Mouse (Mus musculus) MEL (cell line): ENCODE results near the gene Pou5f1.

Experiments
- CTCF ChIP-seq, 3 experiments: IDR thresholded peaks in 2 of 3; conservative IDR thresholded peaks in 1 of 3; 2 replicates each; pipeline ENCODE4 v1.5.1; 2011 to 2012; ENCODE audit warnings: low read length in 3 of 3, low read depth in 2 of 3, mild to moderate bottlenecking in 2 of 3, improper control_type of control experiment in 1 of 3, inconsistent platforms in 1 of 3, mixed read lengths in 1 of 3, moderate library complexity in 1 of 3; ENCODE audit not compliant: control insufficient read depth in 1 of 3, insufficient read depth in 1 of 3, poor library complexity in 1 of 3, severe bottlenecking in 1 of 3
- MAFK ChIP-seq: IDR thresholded peaks from 2 replicates; pipeline ENCODE4 v1.6.1; 2011; ENCODE audit warnings: low read depth, mild to moderate bottlenecking, low read length, improper control_type of control experiment, borderline replicate concordance
- NELFE ChIP-seq: IDR thresholded peaks from 2 replicates; pipeline ENCODE4 v1.6.1; 2011; ENCODE audit warnings: low read depth, low read length, improper control_type of control experiment
- POLR2AphosphoS2 ChIP-seq: IDR thresholded peaks from 2 replicates; pipeline ENCODE4 v1.6.1; 2011; ENCODE audit warnings: low read length, improper control_type of control experiment
- ZKSCAN1 ChIP-seq: IDR thresholded peaks from 2 replicates; pipeline ENCODE4 v1.6.1; 2012; ENCODE audit warnings: low read depth, mild to moderate bottlenecking, inconsistent platforms, low read length, improper control_type of control experiment, moderate library complexity

GRCm38 (mm10) chr17:35507556-35508260, 1.9 kb downstream of the Pou5f1 start:
- no peak for TF ChIP-seq CTCF (IDR thresholded peaks at IDR 0.05 in 2 of 3, conservative IDR thresholded peaks at IDR 0.05 in 1 of 3; ENCODE audit: control insufficient read depth in 1 of 3, insufficient read depth in 1 of 3, low read depth in 2 of 3, low read length in 3 of 3, poor library complexity in 1 of 3, severe bottlenecking in 1 of 3)
- TF ChIP-seq NELFE = no peak
- no peak for TF ChIP-seq ZKSCAN1
- no peak for TF ChIP-seq POLR2AphosphoS2
- no peak for TF ChIP-seq MAFK
